9 mouse cellular contexts compared by ENCODE assay signal in genomic region chr7:83810141-83811100, GRCm38 (mm10). TPM values are rescaled to one million over a fixed set of nuclear protein-coding genes. Genes with fewer than 3 reads are reported as not detected.
DNase-seq lines count a peak whose midpoint lies in the region; ATAC-seq and TF ChIP-seq lines count a peak whose summit lies in the region.
"Had no signal": no experiment of that assay in that cellular context is flagged by ENCODE, and none has a peak within 500 bp of the region (broad histone marks: within the 10 kb centered on the region; RNA-seq: fewer than 3 reads in every experiment).

No protein-coding gene starts in this region.

- H3K27me3 ChIP-seq in intestine, embryonic 14.5 days (replicated peaks; ENCODE audit: control insufficient read depth, insufficient read depth, low read length): no peaks in the 10 kb centered on the region
- H3K27me3 ChIP-seq in intestine, postnatal 0 days (replicated peaks; ENCODE audit: control insufficient read depth, insufficient read depth, low read length): no peaks in the 10 kb centered on the region
- no peaks in the 10 kb centered on the region for H3K27me3 ChIP-seq in embryonic facial prominence, embryonic 12.5 days
- H3K27me3 ChIP-seq in hindbrain, embryonic 11.5 days (ENCODE audit: control insufficient read depth, insufficient read depth, low read length): no peaks in the 10 kb centered on the region
- H3K27me3 ChIP-seq in liver, adult 2 months (ENCODE audit: control insufficient read depth, insufficient read depth, low read length): no peaks in the 10 kb centered on the region
- no peaks in the 10 kb centered on the region for H3K27me3 ChIP-seq in midbrain, embryonic 16.5 days (ENCODE audit: control insufficient read depth, insufficient read depth, low read depth, low read length)
- H3K27me3 ChIP-seq: Patski had no signal

- TF ChIP-seq CTCF in intestine, postnatal 0 days (IDR thresholded peaks at IDR 0.05; ENCODE audit: low read depth): no peak
- TF ChIP-seq CTCF in liver, adult 2 months (IDR thresholded peaks at IDR 0.05; ENCODE audit: low read depth, low read length): no peak

- peak overlapping the region; percentile 64; the same call in 1 of the 2 replicates for H3K27ac ChIP-seq in intestine, embryonic 14.5 days (ENCODE audit: low read depth)
- H3K27ac ChIP-seq in intestine, postnatal 0 days (ENCODE audit: low read depth, low read length): no peak overlapping the region
- H3K27ac ChIP-seq in embryonic facial prominence, embryonic 12.5 days: peak overlapping the region; percentile 97
- H3K27ac ChIP-seq in hindbrain, embryonic 11.5 days (ENCODE audit: low read depth, low read length): no peak overlapping the region
- peak overlapping the region; percentile 33; the same call in 1 of the 2 replicates for H3K27ac ChIP-seq in liver, adult 2 months (replicated peaks; ENCODE audit: insufficient read depth, low read depth, low read length)
- no peak overlapping the region for H3K27ac ChIP-seq in midbrain, embryonic 16.5 days (ENCODE audit: low read length)

- peaks cover 26% of the 10 kb centered on the region for H3K4me1 ChIP-seq in intestine, embryonic 14.5 days (replicated peaks; ENCODE audit: control insufficient read depth, insufficient read depth, low read length)
- no peaks in the 10 kb centered on the region for H3K4me1 ChIP-seq in intestine, postnatal 0 days (replicated peaks; ENCODE audit: control insufficient read depth, insufficient read depth, low read length)
- H3K4me1 ChIP-seq in embryonic facial prominence, embryonic 12.5 days: peaks cover 56% of the 10 kb centered on the region
- H3K4me1 ChIP-seq in hindbrain, embryonic 11.5 days (replicated peaks; ENCODE audit: control insufficient read depth, insufficient read depth, low read length): peaks cover 4% of the 10 kb centered on the region; the same call in 1 of the 2 replicates
- peaks cover 2% of the 10 kb centered on the region; the same call in 1 of the 2 replicates for H3K4me1 ChIP-seq in liver, adult 2 months (ENCODE audit: control insufficient read depth, insufficient read depth, low read length)
- H3K4me1 ChIP-seq in midbrain, embryonic 16.5 days (ENCODE audit: control insufficient read depth, insufficient read depth, low read length): peaks cover 13% of the 10 kb centered on the region

- DNase-seq in intestine, embryonic 14.5 days (ENCODE audit: low spot score): no peak
- DNase-seq in hindbrain, embryonic 11.5 days (ENCODE audit: low spot score): peak; percentile 48
- DNase-seq in liver, adult 2 months (ENCODE audit: extremely low read depth, low read depth, low spot score): no peak
- DNase-seq in layer of hippocampus, postnatal 25 days (ENCODE audit: extremely low spot score in 1 of 2, low spot score in 1 of 2): no peak

- H3K36me3 ChIP-seq in intestine, embryonic 14.5 days (ENCODE audit: control insufficient read depth, insufficient read depth, low read length): no peaks in the 10 kb centered on the region
- H3K36me3 ChIP-seq in intestine, postnatal 0 days (ENCODE audit: control insufficient read depth, insufficient read depth): no peaks in the 10 kb centered on the region
- H3K36me3 ChIP-seq in embryonic facial prominence, embryonic 12.5 days: no peaks in the 10 kb centered on the region
- no peaks in the 10 kb centered on the region for H3K36me3 ChIP-seq in hindbrain, embryonic 11.5 days (ENCODE audit: control insufficient read depth, insufficient read depth, low read length)
- H3K36me3 ChIP-seq in liver, adult 2 months (ENCODE audit: control insufficient read depth, insufficient read depth, low read length): no peaks in the 10 kb centered on the region
- H3K36me3 ChIP-seq in midbrain, embryonic 16.5 days (ENCODE audit: control insufficient read depth, insufficient read depth, low read length): no peaks in the 10 kb centered on the region

- no peaks in the 10 kb centered on the region for H3K9me3 ChIP-seq in intestine, embryonic 14.5 days (ENCODE audit: control insufficient read depth, low read length)
- H3K9me3 ChIP-seq in intestine, postnatal 0 days (ENCODE audit: control insufficient read depth): no peaks in the 10 kb centered on the region
- no peaks in the 10 kb centered on the region for H3K9me3 ChIP-seq in embryonic facial prominence, embryonic 12.5 days
- H3K9me3 ChIP-seq in hindbrain, embryonic 11.5 days (ENCODE audit: control insufficient read depth, low read length): no peaks in the 10 kb centered on the region
- H3K9me3 ChIP-seq in midbrain, embryonic 16.5 days (replicated peaks; ENCODE audit: control insufficient read depth, low read length, poor library complexity, severe bottlenecking): no peaks in the 10 kb centered on the region

- no peak for TF ChIP-seq POLR2A in liver, adult 2 months (IDR thresholded peaks at IDR 0.05; ENCODE audit: extremely low read depth, insufficient read depth, low read length)

- no peak for ATAC-seq in intestine, embryonic 14.5 days (replicated peaks; ENCODE audit: low FRiP score, low TSS enrichment, low read depth)
- no peak for ATAC-seq in intestine, postnatal 0 days
- no peak for ATAC-seq in embryonic facial prominence, embryonic 12.5 days (ENCODE audit: insufficient number of reproducible peaks, insufficient read depth, low FRiP score, low TSS enrichment)
- ATAC-seq in hindbrain, embryonic 11.5 days (ENCODE audit: low FRiP score): peak; percentile 34; the same call in 1 of the 2 replicates
- ATAC-seq in midbrain, embryonic 16.5 days: 0 out of 2 replicates have a peak, but pooled peaks have one; percentile 49
- ATAC-seq in frontal cortex, adult (ENCODE audit: low TSS enrichment): no peak
- ATAC-seq: Patski had no signal

- H3K79me2 ChIP-seq in liver, adult 2 months (ENCODE audit: control insufficient read depth, insufficient read depth, low read length): no peaks in the 10 kb centered on the region

- no peak overlapping the region for H3K9ac ChIP-seq in intestine, embryonic 14.5 days (ENCODE audit: low read length)
- H3K9ac ChIP-seq in intestine, postnatal 0 days (ENCODE audit: low read depth, low read length): no peak overlapping the region
- H3K9ac ChIP-seq in embryonic facial prominence, embryonic 12.5 days: 0 out of 2 replicates have a peak overlapping the region, but pooled peaks have one; percentile 30
- H3K9ac ChIP-seq in hindbrain, embryonic 11.5 days (ENCODE audit: low read depth, low read length): no peak overlapping the region
- H3K9ac ChIP-seq in liver, adult 2 months (ENCODE audit: low read depth, low read length): no peak overlapping the region
- H3K9ac ChIP-seq in midbrain, embryonic 16.5 days (ENCODE audit: low read depth, low read length): no peak overlapping the region

- H3K4me2 ChIP-seq in intestine, embryonic 14.5 days (ENCODE audit: low read length): peak overlapping the region; percentile 2
- H3K4me2 ChIP-seq in intestine, postnatal 0 days (replicated peaks; ENCODE audit: low read depth): no peak overlapping the region
- 0 out of 2 replicates have a peak overlapping the region, but pooled peaks have one; percentile 21 for H3K4me2 ChIP-seq in embryonic facial prominence, embryonic 12.5 days (replicated peaks)
- H3K4me2 ChIP-seq in hindbrain, embryonic 11.5 days (replicated peaks; ENCODE audit: low read depth, low read length): no peak overlapping the region
- peak overlapping the region; percentile 24 for H3K4me2 ChIP-seq in midbrain, embryonic 16.5 days (ENCODE audit: low read length)

- 25% methylated on average over 15 of the region's 15 CpGs for WGBS in intestine, embryonic 14.5 days
- 40% methylated on average over 15 of the region's 15 CpGs for WGBS in intestine, postnatal 0 days
- 13% methylated on average over 15 of the region's 15 CpGs for WGBS in embryonic facial prominence, embryonic 12.5 days
- WGBS in hindbrain, embryonic 11.5 days: 14% methylated on average over 15 of the region's 15 CpGs
- 44% methylated on average over 15 of the region's 15 CpGs for WGBS in liver, adult 2 months
- 12% methylated on average over 15 of the region's 15 CpGs for WGBS in midbrain, embryonic 16.5 days

- no peak overlapping the region for H3K4me3 ChIP-seq in intestine, embryonic 14.5 days (ENCODE audit: low read depth, low read length)
- no peak overlapping the region for H3K4me3 ChIP-seq in intestine, postnatal 0 days (ENCODE audit: low read depth, low read length)
- H3K4me3 ChIP-seq in embryonic facial prominence, embryonic 12.5 days: no peak overlapping the region
- no peak overlapping the region for H3K4me3 ChIP-seq in hindbrain, embryonic 11.5 days (ENCODE audit: low read depth, low read length)
- H3K4me3 ChIP-seq in liver, adult 2 months (ENCODE audit: insufficient read depth, low read depth, low read length): no peak overlapping the region
- no peak overlapping the region for H3K4me3 ChIP-seq in midbrain, embryonic 16.5 days (ENCODE audit: low read depth, low read length)

RNA-seq across cellular contexts. Expression of gene Cfap161, which starts 15.7 kb away (rescaled TPM):
- polyA plus RNA-seq in intestine, embryonic 14.5 days (2014; fragmentation: Nextera tagmentation; extraction: Ambion mirVana): 0.17 and 0.45 TPM in 2 replicates
- not detected in 2 replicates for polyA plus RNA-seq in intestine, postnatal 0 days (2015; fragmentation: Nextera tagmentation; extraction: Ambion mirVana)
- 0.36 and 1.0 TPM in 2 replicates for polyA plus RNA-seq in embryonic facial prominence, embryonic 12.5 days (2016; fragmentation: Nextera tagmentation; extraction: Ambion mirVana)
- 0.99 and 1.5 TPM in 2 replicates for polyA plus RNA-seq in hindbrain, embryonic 11.5 days (2014; fragmentation: Nextera tagmentation; extraction: Ambion mirVana)
- total RNA-seq in liver, adult 2 months (2014; rRNA removed): not detected in 2 replicates
- not detected in 2 replicates for polyA plus RNA-seq in liver, adult 2 months (2012; rRNA removed)
- polyA plus RNA-seq in midbrain, embryonic 16.5 days (2015; fragmentation: Nextera tagmentation; extraction: Ambion mirVana): 1.8 and 2.3 TPM in 2 replicates
- under 1 TPM; 0.86 to 0.87 TPM for total RNA-seq in layer of hippocampus, postnatal 25 days (2021)
- polyA plus RNA-seq: Patski had no signal

Comparison
In these comparisons a context has a peak if more than half of its experiments do, and no peak if none do; other contexts are left out.
1. H3K27ac ChIP-seq: peak in intestine, embryonic 14.5 days (single experiment), embryonic facial prominence, embryonic 12.5 days (single experiment) and liver, adult 2 months (single experiment); none in intestine, postnatal 0 days (single experiment), hindbrain, embryonic 11.5 days (single experiment) and midbrain, embryonic 16.5 days (single experiment).
2. H3K4me2 ChIP-seq: peak in intestine, embryonic 14.5 days (single experiment), embryonic facial prominence, embryonic 12.5 days (single experiment) and midbrain, embryonic 16.5 days (single experiment); none in intestine, postnatal 0 days (single experiment) and hindbrain, embryonic 11.5 days (single experiment).
3. ATAC-seq: peak in hindbrain, embryonic 11.5 days (single experiment) and midbrain, embryonic 16.5 days (single experiment); none in intestine, embryonic 14.5 days (single experiment), intestine, postnatal 0 days (single experiment), embryonic facial prominence, embryonic 12.5 days (single experiment) and frontal cortex, adult (single experiment).